Mouse (Mus musculus): ENCODE data around the gene Unc80.

Unc80 gene

GRCm38 (mm10) chr1:66704523-66704922 lies 236.4 kb downstream of the Unc80 start:
- DNase-seq (ENCODE audit: low spot score in 2 of 2): no peak

GRCm38 (mm10) chr1:66712859-66713258 lies 244.7 kb downstream of the Unc80 start:
- DNase-seq (ENCODE audit: low spot score in 2 of 2): no peak

- DNase-seq (ENCODE audit: low spot score in 2 of 2): no peak
Observed at GRCm38 (mm10) chr1:66730581-66730980, 262.4 kb downstream of the Unc80 start.
